Comparison of ENCODE assay signal across 12 mouse cellular contexts in the genomic region with DNA sequence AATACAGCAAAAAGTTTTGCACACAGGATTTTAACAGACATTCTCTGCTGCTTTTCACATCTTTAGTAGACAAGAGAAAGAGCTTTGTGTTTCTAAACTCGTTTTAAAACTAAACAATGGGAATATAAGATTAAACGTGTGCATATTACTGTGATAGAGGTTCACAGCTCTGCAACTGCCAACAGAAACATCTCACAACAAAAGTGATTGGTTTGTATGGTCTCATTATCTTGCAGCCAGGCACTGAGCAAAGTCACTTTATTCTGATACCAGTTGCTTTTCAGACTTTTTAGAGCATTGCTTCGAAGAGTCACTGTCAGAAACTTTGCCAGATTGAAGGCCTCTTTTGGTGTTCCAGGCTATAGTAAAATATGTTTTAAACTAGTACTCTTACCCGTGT. TPM values are rescaled to one million over a fixed set of nuclear protein-coding genes. Genes with fewer than 3 reads are reported as not detected.
DNase-seq lines count a peak whose midpoint lies in the region; ATAC-seq and TF ChIP-seq lines count a peak whose summit lies in the region.
"Had no signal": no experiment of that assay in that cellular context is flagged by ENCODE, and none has a peak within 500 bp of the region (broad histone marks: within the 10 kb centered on the region; RNA-seq: fewer than 3 reads in every experiment).

No protein-coding gene starts in this region.

- DNase-seq in gastrocnemius, adult 2 months: no peak
- no peak for DNase-seq in gastrocnemius, postnatal 14 days
- no peak for DNase-seq in intestine, embryonic 14.5 days (ENCODE audit: low spot score)
- no peak for DNase-seq in neural tube, embryonic 10.5 days (ENCODE audit: extremely low spot score, low spot score)
- no peak for DNase-seq in thymus, postnatal 36 days
- DNase-seq: right cerebral cortex, postnatal 25 days; thymus, adult 2 months had no signal

- H3K9ac ChIP-seq in intestine, embryonic 14.5 days (ENCODE audit: low read length): no peak overlapping the region
- H3K9ac ChIP-seq in intestine, postnatal 0 days (ENCODE audit: low read depth, low read length): no peak overlapping the region
- no peak overlapping the region for H3K9ac ChIP-seq in neural tube, embryonic 13.5 days
- no peak overlapping the region for H3K9ac ChIP-seq in limb, embryonic 13.5 days

- H3K4me1 ChIP-seq in intestine, embryonic 14.5 days (replicated peaks; ENCODE audit: control insufficient read depth, insufficient read depth, low read length): peaks cover 3% of the 10 kb centered on the region; the same call in 1 of the 2 replicates
- peaks cover 5% of the 10 kb centered on the region for H3K4me1 ChIP-seq in intestine, postnatal 0 days (replicated peaks; ENCODE audit: control insufficient read depth, insufficient read depth, low read length)
- H3K4me1 ChIP-seq in neural tube, embryonic 13.5 days (replicated peaks): peaks cover 18% of the 10 kb centered on the region
- H3K4me1 ChIP-seq in limb, embryonic 13.5 days: peaks cover 13% of the 10 kb centered on the region

- no peak overlapping the region for H3K4me3 ChIP-seq in gastrocnemius, adult 2 months
- H3K4me3 ChIP-seq in intestine, embryonic 14.5 days (ENCODE audit: low read depth, low read length): no peak overlapping the region
- no peak overlapping the region for H3K4me3 ChIP-seq in intestine, postnatal 0 days (ENCODE audit: low read depth, low read length)
- peak overlapping the region; percentile 100; the same call in 1 of the 2 replicates for H3K4me3 ChIP-seq in neural tube, embryonic 13.5 days
- peak overlapping the region; percentile 99; the same call in 1 of the 2 replicates for H3K4me3 ChIP-seq in limb, embryonic 13.5 days

- intact Hi-C loops in gastrocnemius, adult 2 months (cut with DNase I): loop anchor here (5.0 kb wide), 1 partner anchor 67 kb away; no protein-coding TSS in a partner anchor
- intact Hi-C loops in gastrocnemius, postnatal 14 days (cut with DNase I; ENCODE audit: low total_unique reads): no loop called here

- peak overlapping the region; percentile 100 for H3K27ac ChIP-seq in gastrocnemius, adult 2 months
- H3K27ac ChIP-seq in intestine, embryonic 14.5 days (ENCODE audit: low read depth): no peak overlapping the region
- H3K27ac ChIP-seq in intestine, postnatal 0 days (ENCODE audit: low read depth, low read length): no peak overlapping the region; the same call in 1 of the 2 replicates
- no peak overlapping the region for H3K27ac ChIP-seq in neural tube, embryonic 13.5 days (replicated peaks)
- peak overlapping the region; percentile 90; the same call in 1 of the 2 replicates for H3K27ac ChIP-seq in limb, embryonic 13.5 days

- WGBS in intestine, embryonic 14.5 days: 72% methylated on average over 4 of the region's 4 CpGs
- 57% methylated on average over 4 of the region's 4 CpGs for WGBS in intestine, postnatal 0 days
- 74% methylated on average over 4 of the region's 4 CpGs for WGBS in neural tube, embryonic 13.5 days
- 75% methylated on average over 4 of the region's 4 CpGs for WGBS in limb, embryonic 13.5 days

- H3K36me3 ChIP-seq in intestine, embryonic 14.5 days (ENCODE audit: control insufficient read depth, insufficient read depth, low read length): no peaks in the 10 kb centered on the region
- no peaks in the 10 kb centered on the region for H3K36me3 ChIP-seq in intestine, postnatal 0 days (ENCODE audit: control insufficient read depth, insufficient read depth)
- no peaks in the 10 kb centered on the region for H3K36me3 ChIP-seq in neural tube, embryonic 13.5 days
- H3K36me3 ChIP-seq in limb, embryonic 13.5 days: no peaks in the 10 kb centered on the region; the same call in none of the 2 replicates
- H3K36me3 ChIP-seq: midbrain, embryonic 10.5 days had no signal

- no peaks in the 10 kb centered on the region for H3K27me3 ChIP-seq in intestine, embryonic 14.5 days (replicated peaks; ENCODE audit: control insufficient read depth, insufficient read depth, low read length)
- no peaks in the 10 kb centered on the region for H3K27me3 ChIP-seq in intestine, postnatal 0 days (replicated peaks; ENCODE audit: control insufficient read depth, insufficient read depth, low read length)
- H3K27me3 ChIP-seq in neural tube, embryonic 13.5 days: no peaks in the 10 kb centered on the region
- H3K27me3 ChIP-seq in limb, embryonic 13.5 days: no peaks in the 10 kb centered on the region
- H3K27me3 ChIP-seq: Patski had no signal

- H3K4me2 ChIP-seq in intestine, embryonic 14.5 days (ENCODE audit: low read length): peak overlapping the region; percentile 89
- H3K4me2 ChIP-seq in intestine, postnatal 0 days (replicated peaks; ENCODE audit: low read depth): no peak overlapping the region
- H3K4me2 ChIP-seq in neural tube, embryonic 13.5 days: peak overlapping the region; percentile 87; the same call in 1 of the 2 replicates
- peak overlapping the region; percentile 82 for H3K4me2 ChIP-seq in limb, embryonic 13.5 days (replicated peaks)

- ATAC-seq in intestine, embryonic 14.5 days (replicated peaks; ENCODE audit: low FRiP score, low TSS enrichment, low read depth): no peak
- ATAC-seq in intestine, postnatal 0 days: no peak
- no peak for ATAC-seq in neural tube, embryonic 13.5 days (ENCODE audit: low read depth)
- ATAC-seq in limb, embryonic 13.5 days (ENCODE audit: low FRiP score, low read depth): no peak
- ATAC-seq: Patski had no signal

- no peaks in the 10 kb centered on the region for H3K9me3 ChIP-seq in intestine, embryonic 14.5 days (ENCODE audit: control insufficient read depth, low read length)
- H3K9me3 ChIP-seq in intestine, postnatal 0 days (ENCODE audit: control insufficient read depth): no peaks in the 10 kb centered on the region
- H3K9me3 ChIP-seq in neural tube, embryonic 13.5 days: no peaks in the 10 kb centered on the region
- no peaks in the 10 kb centered on the region for H3K9me3 ChIP-seq in limb, embryonic 13.5 days

- TF ChIP-seq CTCF in gastrocnemius, adult 2 months (IDR thresholded peaks at IDR 0.05): no peak
- TF ChIP-seq CTCF in intestine, postnatal 0 days (IDR thresholded peaks at IDR 0.05; ENCODE audit: low read depth): no peak

RNA-seq across cellular contexts. Expression of a gene that starts 0.9 kb away (rescaled TPM):
- total RNA-seq in gastrocnemius, adult 2 months (2021): 10 to 100 TPM; 39.1 to 39.7 TPM
- total RNA-seq in gastrocnemius, postnatal 14 days (2021): 10 to 100 TPM; 27.7 to 29.0 TPM
- 51.7 and 56.7 TPM in 2 replicates for polyA plus RNA-seq in intestine, embryonic 14.5 days (2014; fragmentation: Nextera tagmentation; extraction: Ambion mirVana)
- 21.0 and 21.2 TPM in 2 replicates for polyA plus RNA-seq in intestine, postnatal 0 days (2015; fragmentation: Nextera tagmentation; extraction: Ambion mirVana)
- 38.2 and 41.5 TPM in 2 replicates for polyA plus RNA-seq in neural tube, embryonic 13.5 days (2015; fragmentation: Nextera tagmentation; extraction: Ambion mirVana)
- polyA plus RNA-seq in limb, embryonic 13.5 days (2015; fragmentation: Nextera tagmentation; extraction: Ambion mirVana): 53.9 TPM in 2 replicates

RNA-seq across cellular contexts. Expression of a gene that starts 40.3 kb away (rescaled TPM):
- under 1 TPM; 0.28 to 0.73 TPM for total RNA-seq in gastrocnemius, adult 2 months (2021)
- 1 to 10 TPM; 1.0 to 2.0 TPM for total RNA-seq in gastrocnemius, postnatal 14 days (2021)
- 22.1 and 30.9 TPM in 2 replicates for polyA plus RNA-seq in intestine, embryonic 14.5 days (2014; fragmentation: Nextera tagmentation; extraction: Ambion mirVana)
- 54.8 and 60.3 TPM in 2 replicates for polyA plus RNA-seq in intestine, postnatal 0 days (2015; fragmentation: Nextera tagmentation; extraction: Ambion mirVana)
- 8.5 and 10.1 TPM in 2 replicates for polyA plus RNA-seq in neural tube, embryonic 13.5 days (2015; fragmentation: Nextera tagmentation; extraction: Ambion mirVana)
- polyA plus RNA-seq in limb, embryonic 13.5 days (2015; fragmentation: Nextera tagmentation; extraction: Ambion mirVana): 51.2 and 53.9 TPM in 2 replicates

Comparison
In these comparisons a context has a peak if more than half of its experiments do, and no peak if none do; other contexts are left out.
1. H3K27ac ChIP-seq: peak in gastrocnemius, adult 2 months (single experiment) and limb, embryonic 13.5 days (single experiment); none in intestine, embryonic 14.5 days (single experiment), intestine, postnatal 0 days (single experiment) and neural tube, embryonic 13.5 days (single experiment).
2. H3K4me3 ChIP-seq: peak in neural tube, embryonic 13.5 days (single experiment) and limb, embryonic 13.5 days (single experiment); none in gastrocnemius, adult 2 months (single experiment), intestine, embryonic 14.5 days (single experiment) and intestine, postnatal 0 days (single experiment).